Mouse (Mus musculus): ENCODE data around the gene Rtl6. TPM values are rescaled to one million over a fixed set of nuclear protein-coding genes. Genes with fewer than 3 reads are reported as not detected.

Rtl6 gene
- total RNA-seq, 4 experiments from 2014 or later: 2.9 to 4.9 (median 3.7) TPM

- no peak for DNase-seq (ENCODE audit: low spot score in 2 of 2)
Measured at GRCm38 (mm10) chr15:84537117-84537516, 20.5 kb downstream of the Rtl6 start.

DNA sequence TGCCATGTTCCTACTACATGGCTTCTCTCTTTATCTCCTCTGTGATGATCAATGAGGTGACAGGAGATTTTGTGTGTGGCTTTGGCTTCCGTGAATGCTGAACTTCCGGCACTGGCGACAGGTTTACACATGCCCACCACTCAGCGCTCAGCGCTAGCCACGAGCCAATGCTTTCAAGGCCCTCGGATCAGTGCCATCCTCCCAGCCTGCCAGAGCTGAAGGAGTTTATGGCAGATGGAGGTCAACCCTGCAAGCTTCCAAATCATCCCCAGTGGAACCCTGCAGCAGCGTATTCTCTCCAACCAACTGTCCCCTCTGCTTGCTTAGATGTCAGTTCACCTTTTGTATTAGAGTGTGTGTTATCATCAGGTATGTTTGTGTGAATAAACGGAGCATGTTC lies 21.0 kb downstream of the Rtl6 start:
- DNase-seq (ENCODE audit: low spot score in 2 of 2): no peak

GRCm38 (mm10) chr15:84535953-84536352 lies 21.7 kb downstream of the Rtl6 start:
- DNase-seq (ENCODE audit: low spot score in 2 of 2): no peak

DNA sequence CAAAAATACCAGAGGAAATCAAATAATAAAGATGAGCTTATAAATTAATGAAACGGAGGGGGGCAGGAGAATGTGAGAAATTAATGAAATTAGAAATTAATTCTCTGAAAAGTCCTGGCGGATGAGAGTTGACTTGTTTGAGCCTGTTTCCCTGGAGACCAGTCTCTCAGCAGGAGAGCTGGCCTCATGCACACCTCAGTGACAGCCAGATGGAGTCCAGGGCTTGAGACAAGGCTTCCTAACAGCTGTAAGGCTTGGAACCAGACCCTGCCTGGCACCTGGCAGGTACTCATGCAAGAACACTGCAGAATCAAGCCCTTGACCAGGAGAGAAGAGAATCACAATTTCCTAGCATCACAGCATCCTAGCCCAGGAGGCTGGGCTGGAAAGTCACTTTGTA lies 25.4 kb downstream of the Rtl6 start:
- no peak for DNase-seq (ENCODE audit: low spot score in 2 of 2)

DNA sequence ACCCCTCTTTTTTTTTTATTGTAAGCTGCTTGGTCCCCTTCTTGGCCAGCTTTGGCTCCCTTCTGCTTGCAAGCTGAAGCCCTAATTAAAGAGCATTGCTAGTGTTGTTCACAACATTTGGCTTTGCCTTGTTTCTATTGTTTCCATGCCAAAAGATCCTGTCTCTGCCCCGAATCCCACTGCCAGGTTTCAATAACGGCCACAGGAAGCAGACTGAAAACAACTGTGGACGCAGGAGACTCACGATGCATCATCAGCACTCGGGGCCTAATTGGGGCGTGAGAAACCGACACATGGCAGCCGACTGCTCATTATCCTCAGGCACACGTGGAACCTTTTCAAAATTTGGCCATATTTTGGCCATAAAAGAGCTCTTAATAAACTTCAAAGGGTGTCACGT lies 26.1 kb downstream of the Rtl6 start:
- DNase-seq (ENCODE audit: low spot score in 2 of 2): no peak

DNA sequence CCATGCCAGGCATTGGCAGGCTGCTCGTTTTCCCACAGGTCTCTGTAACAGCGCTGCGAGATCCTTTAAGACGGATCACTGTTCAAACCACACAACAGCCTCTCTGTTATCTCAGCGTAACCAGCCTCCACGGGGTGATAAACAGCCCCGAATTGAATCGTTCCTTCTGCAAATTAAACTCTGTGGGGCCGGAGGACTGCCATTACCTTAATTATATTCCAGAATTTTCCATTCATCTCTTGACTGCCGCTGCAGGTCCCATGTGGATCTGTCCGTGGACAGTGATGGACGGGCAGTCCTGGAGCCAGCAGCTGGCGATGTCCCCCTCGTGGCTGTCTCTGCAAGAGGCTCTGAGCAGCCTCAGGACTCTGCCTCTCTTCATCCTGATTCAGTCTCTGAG lies 30.7 kb downstream of the Rtl6 start:
- no peak for DNase-seq (ENCODE audit: low spot score in 2 of 2)

DNA sequence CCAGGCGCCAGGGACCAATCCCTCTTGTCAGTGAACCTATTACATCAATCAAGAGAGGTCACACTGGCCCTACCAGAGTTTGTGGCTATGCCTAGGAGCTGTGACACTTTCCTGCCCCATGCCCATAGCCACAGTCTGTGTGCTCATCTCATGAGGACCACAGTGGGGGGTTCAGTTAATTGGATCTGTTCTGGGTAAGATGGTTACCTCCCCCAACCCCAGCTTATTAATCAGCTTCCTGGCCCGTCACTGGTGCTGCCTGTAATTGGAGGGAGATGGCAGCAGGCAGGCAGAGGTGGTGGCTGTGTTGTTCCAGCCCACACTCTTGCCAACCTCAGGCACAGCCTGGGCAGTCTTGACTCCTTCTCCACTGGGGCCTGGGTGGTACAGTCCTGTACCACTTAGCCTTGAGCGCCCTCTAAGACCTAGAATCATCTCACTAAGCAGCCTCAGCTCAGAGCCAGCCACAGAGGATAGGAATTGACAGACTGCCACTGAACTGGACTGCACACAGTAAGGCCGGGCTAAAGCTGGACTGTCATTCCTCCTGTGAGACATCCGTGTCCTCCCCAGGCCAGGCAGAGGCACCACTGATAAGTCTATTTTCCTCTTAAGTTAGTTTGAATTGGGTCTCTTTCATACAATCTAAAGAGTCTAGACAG lies 32.3 kb downstream of the Rtl6 start:
- DNase-seq (ENCODE audit: low spot score in 2 of 2): no peak

DNA sequence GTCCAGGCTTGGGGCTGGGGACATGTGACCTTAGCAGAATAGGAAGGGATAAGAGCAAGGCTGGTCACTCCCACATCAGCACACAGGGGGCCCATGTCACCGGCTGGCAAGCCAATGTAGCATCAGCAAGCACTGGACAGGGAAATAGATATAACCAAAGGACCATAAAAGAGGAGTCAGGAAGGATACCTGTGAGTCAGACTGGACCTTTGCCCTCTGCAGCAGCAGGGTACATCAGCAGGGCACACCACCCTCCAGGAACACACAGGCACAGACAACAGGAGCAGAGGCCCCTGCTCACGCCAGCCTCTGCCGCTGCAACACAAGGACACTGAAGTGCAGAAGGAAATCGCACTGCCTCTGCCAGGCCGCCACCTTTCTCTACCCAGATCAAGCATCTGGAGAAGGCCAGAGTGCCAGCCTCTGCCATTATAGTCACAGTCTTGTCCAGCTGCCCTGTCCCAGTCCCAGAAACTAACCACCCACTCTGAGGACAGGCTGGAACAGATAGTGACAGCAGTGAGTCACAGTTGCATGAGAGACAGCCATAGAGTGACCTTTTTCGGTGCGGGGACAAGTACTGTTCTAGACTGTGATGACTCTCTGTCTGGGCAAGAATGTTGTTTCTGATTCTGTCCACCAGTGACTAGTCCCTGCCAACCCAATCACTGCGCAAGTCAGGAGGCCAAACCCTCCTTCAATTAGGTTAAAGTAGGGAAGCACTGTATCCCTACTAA lies 34.5 kb downstream of the Rtl6 start:
- no peak for DNase-seq (ENCODE audit: low spot score in 2 of 2)

GRCm38 (mm10) chr15:84521486-84521885 lies 36.1 kb downstream of the Rtl6 start:
- DNase-seq (ENCODE audit: low spot score in 2 of 2): no peak

- no peak for DNase-seq (ENCODE audit: low spot score in 2 of 2)
Measured at GRCm38 (mm10) chr15:84518540-84518939, 39.1 kb downstream of the Rtl6 start.

- no peak for DNase-seq (ENCODE audit: low spot score in 2 of 2)
Measured at GRCm38 (mm10) chr15:84512626-84513296, 44.9 kb downstream of the Rtl6 start.

- no peak for DNase-seq (ENCODE audit: low spot score in 2 of 2)
Measured at GRCm38 (mm10) chr15:84509981-84510380, 47.6 kb downstream of the Rtl6 start.

GRCm38 (mm10) chr15:84509161-84509560 lies 48.5 kb downstream of the Rtl6 start:
- DNase-seq (ENCODE audit: low spot score in 2 of 2): no peak

- DNase-seq (ENCODE audit: low spot score in 2 of 2): no peak
Measured at GRCm38 (mm10) chr15:84506026-84506425, 51.6 kb downstream of the Rtl6 start.

GRCm38 (mm10) chr15:84504895-84505294 lies 52.7 kb downstream of the Rtl6 start:
- no peak for DNase-seq (ENCODE audit: low spot score in 2 of 2)

Other genes with a start within 250 kb of the Rtl6 start
- under 1 TPM; 0.16 to 0.47 (median 0.22) TPM for gene Parvg, start 233.8 kb downstream of the Rtl6 start, total RNA-seq (2022)
- 1 to 10 TPM in 2 of 4 experiments, under 1 TPM in 2; 0.31 to 1.1 (median 0.76) TPM for gene Shisal1, start 110.7 kb downstream of the Rtl6 start, total RNA-seq (2022)
- gene Prr5, start 111.8 kb upstream of the Rtl6 start, total RNA-seq (2022): 1 to 10 TPM; 1.1 to 3.5 (median 2.3) TPM
- gene Arhgap8, start 162.2 kb upstream of the Rtl6 start, total RNA-seq (2022): under 1 TPM in 2 of 4 experiments, not detected in 2; 0.31 to 0.32 TPM

All from gastrocnemius, adult 8-10 months (tissue).